Mouse (Mus musculus) small intestine, adult 2 months (tissue): Measurements from ENCODE around the gene Magix. TPM values are rescaled to one million over a fixed set of nuclear protein-coding genes. Genes with fewer than 3 reads are reported as not detected.

Experiments used
- H3K27ac ChIP-seq: fragments of 200-500 bp; 2 replicates; pipeline ENCODE4 v1.5.1; 2012; ENCODE audit warnings: low read depth, low read length, control low read depth, inconsistent platforms; ENCODE audit not compliant: insufficient read depth
- H3K27me3 ChIP-seq: fragments of 200-500 bp; 2 replicates; pipeline ENCODE4 v1.6.1; 2012; ENCODE audit warnings: mild to moderate bottlenecking, moderate library complexity, low read length, inconsistent platforms; ENCODE audit not compliant: control insufficient read depth, insufficient read depth
- H3K36me3 ChIP-seq: fragments of 200-500 bp; 2 replicates; pipeline ENCODE4 v1.6.1; 2012; ENCODE audit warnings: mild to moderate bottlenecking, low read length, control low read depth, inconsistent platforms; ENCODE audit not compliant: control insufficient read depth, insufficient read depth
- H3K4me1 ChIP-seq: fragments of 200-500 bp; 2 replicates; pipeline ENCODE4 v1.6.1; 2012; ENCODE audit warnings: low read length, inconsistent platforms, mixed read lengths; ENCODE audit not compliant: control insufficient read depth, insufficient read depth, insufficient read length
- H3K4me3 ChIP-seq: fragments of 200-500 bp; 2 replicates; pipeline ENCODE4 v1.5.1; 2012; ENCODE audit warnings: low read depth, mild to moderate bottlenecking, control low read depth, inconsistent platforms, low read length, moderate library complexity
- CTCF ChIP-seq: fragments of 200-500 bp; IDR thresholded peaks from 2 replicates; pipeline ENCODE4 v1.5.1; 2012; ENCODE audit warnings: low read depth, mild to moderate bottlenecking, control low read depth, inconsistent platforms, low read length, moderate library complexity, mixed read lengths; ENCODE audit not compliant: insufficient replicate concordance, insufficient read length; ENCODE audit errors: extremely low read depth
- POLR2A ChIP-seq: fragments of 200-500 bp; IDR thresholded peaks from 2 replicates; pipeline ENCODE4 v1.6.1; 2012; ENCODE audit warnings: low read depth, mild to moderate bottlenecking, control low read depth, inconsistent platforms, low read length, moderate library complexity
- WGBS: fragments of 180-500 bp; shearing (Covaris S2); methylation state at CpG from one replicate; pipeline ENCODE4 v1.1.7; 2018; 5-methylcytosine and 5-hydroxymethylcytosine counted together
- polyA plus RNA-seq: library from polyadenylated mRNA; depleted of rRNA; stranded (reverse); fragments of >200 nt; gene quantifications from 2 replicates; pipeline ENCODE4 v1.2.3, GENCODE M21; 2012; rRNA removed

Gene Magix
- polyA plus RNA-seq, 1 experiment, result 1.5 TPM

GRCm38 (mm10) chrX:7648671-7649304 is 32.3 kb downstream of the Magix start:
- WGBS, result 8% methylated on average over 25 of the region's 25 CpGs
- TF ChIP-seq POLR2A, result peak; percentile 67
- TF ChIP-seq CTCF, result peak; percentile 27; the same call in 1 of the 2 replicates
- Histone ChIP-seq H3K4me3 (peak overlapping the region; percentile 78), H3K36me3 (no peaks in the 10 kb centered on the region), H3K27ac (peak overlapping the region; percentile 83), H3K4me1 (peaks cover 1% of the 10 kb centered on the region; the same call in 1 of the 2 replicates), H3K27me3 (no peaks in the 10 kb centered on the region)

DNA sequence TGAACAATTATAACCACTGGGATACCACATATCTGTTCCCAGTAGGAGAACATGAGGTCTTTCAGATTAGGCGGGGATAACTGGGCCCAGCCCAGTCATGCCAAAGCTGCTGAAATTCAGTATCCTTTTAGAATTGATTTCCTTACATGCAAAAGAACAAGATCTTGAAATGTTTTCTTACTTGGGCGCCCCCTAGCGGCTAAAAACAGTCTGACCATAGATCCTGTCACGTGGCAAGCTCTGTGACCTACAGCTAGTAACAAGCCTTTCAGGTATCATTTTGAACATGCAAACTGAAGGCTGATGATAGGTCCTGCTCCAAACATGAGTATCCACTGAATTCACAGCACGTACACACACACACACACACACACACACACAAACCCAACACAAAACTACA is 35.7 kb downstream of the Magix start:
- Histone ChIP-seq H3K27me3 (no peaks in the 10 kb centered on the region), H3K36me3 (no peaks in the 10 kb centered on the region), H3K27ac (no peak overlapping the region), H3K4me1 (peaks cover 3% of the 10 kb centered on the region; the same call in 1 of the 2 replicates), H3K4me3 (no peak overlapping the region)
- WGBS, result 6% methylated on average over 5 of the region's 5 CpGs
- no peak for TF ChIP-seq POLR2A
- peak; percentile 27; the same call in 1 of the 2 replicates for TF ChIP-seq CTCF

- H3K36me3 ChIP-seq, result no peaks in the 10 kb centered on the region
- no peaks in the 10 kb centered on the region; the same call in 1 of the 2 replicates for H3K27me3 ChIP-seq
- no peak overlapping the region for H3K27ac ChIP-seq
- H3K4me3 ChIP-seq, result no peak overlapping the region
- TF ChIP-seq POLR2A (no peak), CTCF (no peak)
- peaks cover 1% of the 10 kb centered on the region; the same call in 1 of the 2 replicates for H3K4me1 ChIP-seq
- WGBS, result 26% methylated on average over 11 of the region's 12 CpGs
Observed at GRCm38 (mm10) chrX:7640785-7641184, 40.3 kb downstream of the Magix start.

DNA sequence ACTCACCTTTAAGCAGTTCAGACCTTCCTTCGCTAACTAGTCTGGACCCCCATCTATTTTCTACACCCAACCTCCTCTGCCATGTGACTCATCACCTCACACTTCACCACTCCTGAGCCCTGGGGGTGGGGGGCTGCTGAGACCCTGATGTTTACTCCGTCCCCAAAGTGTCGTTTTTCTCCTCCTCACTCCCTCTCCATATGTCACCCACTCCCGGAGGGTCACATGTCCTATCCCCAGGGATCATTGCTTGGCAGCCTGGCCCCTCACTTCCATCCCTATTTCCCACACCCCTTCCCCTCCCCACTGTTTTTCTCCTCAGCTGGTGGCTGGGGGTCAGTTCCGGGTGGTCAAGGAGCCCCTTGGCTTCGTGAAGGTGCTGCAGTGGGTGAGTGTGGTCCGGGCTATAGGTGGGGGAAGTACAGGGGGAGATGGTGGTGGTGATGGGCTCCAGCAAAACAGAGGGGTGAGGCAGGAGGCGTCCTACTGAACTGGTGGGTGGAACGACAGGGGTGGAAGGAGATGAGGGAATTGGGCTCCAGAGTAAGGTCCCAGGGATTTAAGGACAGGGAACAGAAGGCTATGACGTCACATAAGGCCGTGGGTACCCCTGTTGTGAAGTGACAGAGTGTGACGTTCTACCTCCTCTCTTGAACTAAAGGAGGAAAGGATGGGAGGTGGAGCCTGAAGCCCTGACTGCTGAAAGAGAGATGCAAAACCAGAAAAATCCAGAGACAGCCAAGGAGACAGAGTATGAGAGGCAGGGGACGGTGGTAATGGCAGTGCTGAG is 41.3 kb downstream of the Magix start:
- H3K36me3 ChIP-seq, result no peaks in the 10 kb centered on the region
- H3K27me3 ChIP-seq, result no peaks in the 10 kb centered on the region; the same call in 1 of the 2 replicates
- 22% methylated on average over 13 of the region's 13 CpGs for WGBS
- H3K4me3 ChIP-seq, result no peak overlapping the region
- H3K27ac ChIP-seq, result no peak overlapping the region
- peaks cover 1% of the 10 kb centered on the region; the same call in 1 of the 2 replicates for H3K4me1 ChIP-seq
- TF ChIP-seq POLR2A (no peak), CTCF (no peak)

DNA sequence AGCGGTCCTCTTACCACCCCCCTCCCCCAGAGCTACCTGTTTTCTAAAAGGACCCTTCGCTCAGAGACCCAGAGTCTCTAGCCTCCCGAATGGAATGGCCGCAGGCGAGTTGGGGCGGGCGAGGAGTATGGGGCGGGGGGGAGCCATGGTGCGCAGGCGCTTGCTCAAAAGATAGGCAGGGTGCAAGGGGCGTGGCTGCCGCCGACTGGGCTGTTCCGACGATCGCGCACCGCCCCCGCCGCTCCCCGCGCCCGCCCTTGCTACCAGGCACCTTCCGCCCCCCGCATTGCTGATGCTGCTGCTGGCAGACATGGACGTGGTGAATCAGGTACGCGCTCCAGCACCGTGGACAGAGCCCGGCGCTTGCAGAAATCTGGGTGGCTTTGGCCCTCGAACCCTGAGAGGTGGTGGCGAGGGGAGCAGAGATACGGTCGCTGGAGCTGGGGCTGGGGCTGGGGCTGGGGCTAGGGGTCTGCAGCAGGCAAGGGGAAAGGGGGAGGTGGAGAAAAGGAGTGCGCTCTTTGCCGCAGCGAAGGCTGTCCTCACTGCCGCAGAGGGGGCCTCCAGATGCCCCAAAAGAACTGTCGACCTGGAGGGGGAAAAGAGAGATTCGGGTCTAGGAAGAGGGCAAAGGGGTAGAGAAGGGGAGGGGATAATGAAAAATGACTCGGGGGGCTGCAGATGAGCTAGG is 42.5 kb downstream of the Magix start, which contains the start of gene Syp:
Gene Syp, plus strand, starts transcription at position 71 of the 691 bp plus-strand sequence.
- H3K36me3 ChIP-seq, result no peaks in the 10 kb centered on the region
- no peak within 1 kb of the TSS for H3K27ac ChIP-seq
- H3K4me3 ChIP-seq, result peak within 1 kb of the TSS; percentile 43
- TF ChIP-seq CTCF, result no peak
- no peak for TF ChIP-seq POLR2A
- H3K27me3 ChIP-seq, result no peaks in the 10 kb centered on the region; the same call in 1 of the 2 replicates
- H3K4me1 ChIP-seq, result peaks cover 1% of the 10 kb centered on the region; the same call in 1 of the 2 replicates
- WGBS, result 15% methylated on average over 29 of the region's 42 CpGs

DNA sequence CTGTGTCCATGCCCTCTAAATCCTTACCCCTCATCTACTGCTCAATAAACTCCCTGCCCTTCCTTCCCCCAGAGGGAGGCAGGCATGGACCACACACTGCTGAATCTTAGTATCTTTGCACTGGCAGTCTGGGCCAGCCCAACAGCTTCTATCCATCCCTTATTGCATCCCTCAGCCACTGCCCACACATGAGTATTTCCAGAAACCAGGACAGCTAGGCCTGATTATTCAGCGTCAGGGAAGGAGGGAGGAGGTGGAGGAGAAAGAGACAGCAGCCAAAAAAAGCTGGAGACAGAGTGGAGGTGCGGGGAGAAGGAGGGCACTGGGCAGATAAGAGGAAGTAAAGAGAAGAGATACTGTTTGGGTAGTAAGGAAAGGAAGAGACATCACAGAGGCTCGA is 46.0 kb downstream of the Magix start:
- WGBS, result 74% methylated on average over 3 of the region's 3 CpGs
- H3K27ac ChIP-seq, result no peak overlapping the region
- no peaks in the 10 kb centered on the region for H3K4me1 ChIP-seq
- no peaks in the 10 kb centered on the region; the same call in 1 of the 2 replicates for H3K27me3 ChIP-seq
- H3K36me3 ChIP-seq, result no peaks in the 10 kb centered on the region
- no peak overlapping the region for H3K4me3 ChIP-seq
- TF ChIP-seq CTCF (no peak), POLR2A (no peak)

GRCm38 (mm10) chrX:7632560-7632959 is 48.5 kb downstream of the Magix start:
- Histone ChIP-seq H3K4me3 (no peak overlapping the region), H3K36me3 (no peaks in the 10 kb centered on the region), H3K27ac (no peak overlapping the region), H3K4me1 (no peaks in the 10 kb centered on the region), H3K27me3 (no peaks in the 10 kb centered on the region)
- 81% methylated on average over 6 of the region's 6 CpGs for WGBS
- TF ChIP-seq CTCF (no peak), POLR2A (no peak)

Other genes with a start within 250 kb of the Magix start
- 0.62 and 1.2 TPM in 2 replicates for gene Foxp3, start 107.6 kb downstream of the Magix start, polyA plus RNA-seq
- 0.98 and 1.6 TPM in 2 replicates for gene Ppp1r3f, start 107.0 kb downstream of the Magix start, polyA plus RNA-seq
- gene Ccdc22, start 75.7 kb downstream of the Magix start, polyA plus RNA-seq, result 5.0 and 11.1 TPM in 2 replicates
- 0.03 and 0.04 TPM in 2 replicates for gene Cacna1f, start 74.2 kb downstream of the Magix start, polyA plus RNA-seq
- gene Syp, start 42.8 kb downstream of the Magix start, polyA plus RNA-seq, result 2.4 and 3.2 TPM in 2 replicates
- gene Prickle3, start 24.0 kb downstream of the Magix start, polyA plus RNA-seq, result 10.3 and 13.0 TPM in 2 replicates
- gene Plp2, start 9.9 kb downstream of the Magix start, polyA plus RNA-seq, result 99.6 and 138 TPM in 2 replicates
- gene Gpkow, start 15.9 kb upstream of the Magix start, polyA plus RNA-seq, result 2.3 and 3.6 TPM in 2 replicates
- gene Wdr45, start 33.1 kb upstream of the Magix start, polyA plus RNA-seq, result 14.9 and 33.6 TPM in 2 replicates
- 0.10 and 0.25 TPM in 2 replicates for gene Gm45208, start 41.0 kb upstream of the Magix start, polyA plus RNA-seq
- 36.5 and 46.2 TPM in 2 replicates for gene Praf2, start 47.2 kb upstream of the Magix start, polyA plus RNA-seq
- gene Ccdc120, start 69.7 kb upstream of the Magix start, polyA plus RNA-seq, result 16.3 and 65.1 TPM in 2 replicates
- 19.5 and 23.0 TPM in 2 replicates for gene Tfe3, start 81.3 kb upstream of the Magix start, polyA plus RNA-seq
- 13.0 and 23.2 TPM in 2 replicates for gene Gripap1, start 108.5 kb upstream of the Magix start, polyA plus RNA-seq
- 0.72 and 1.3 TPM in 2 replicates for gene Kcnd1, start 141.0 kb upstream of the Magix start, polyA plus RNA-seq
- 22.0 and 45.8 TPM in 2 replicates for gene Otud5, start 160.1 kb upstream of the Magix start, polyA plus RNA-seq
- 6.8 and 14.5 TPM in 2 replicates for gene Pim2, start 197.0 kb upstream of the Magix start, polyA plus RNA-seq
- 53.4 and 99.6 TPM in 2 replicates for gene Slc35a2, start 202.8 kb upstream of the Magix start, polyA plus RNA-seq
- gene Pqbp1, start 218.0 kb upstream of the Magix start, polyA plus RNA-seq, result 15.0 and 31.7 TPM in 2 replicates
- 20.8 and 31.8 TPM in 2 replicates for gene Timm17b, start 218.1 kb upstream of the Magix start, polyA plus RNA-seq
- not detected in 2 replicates for gene Gm10491, start 226.6 kb upstream of the Magix start, polyA plus RNA-seq
- not detected in 2 replicates for gene Gm10490, start 228.3 kb upstream of the Magix start, polyA plus RNA-seq
- gene Pcsk1n, start 238.6 kb upstream of the Magix start, polyA plus RNA-seq, result 10.8 and 21.1 TPM in 2 replicates
- gene Eras, start 247.4 kb upstream of the Magix start, polyA plus RNA-seq, result not detected in 2 replicates